Mouse (Mus musculus): Measurements from ENCODE around the gene Lrrc1.

The Lrrc1 gene

DNA sequence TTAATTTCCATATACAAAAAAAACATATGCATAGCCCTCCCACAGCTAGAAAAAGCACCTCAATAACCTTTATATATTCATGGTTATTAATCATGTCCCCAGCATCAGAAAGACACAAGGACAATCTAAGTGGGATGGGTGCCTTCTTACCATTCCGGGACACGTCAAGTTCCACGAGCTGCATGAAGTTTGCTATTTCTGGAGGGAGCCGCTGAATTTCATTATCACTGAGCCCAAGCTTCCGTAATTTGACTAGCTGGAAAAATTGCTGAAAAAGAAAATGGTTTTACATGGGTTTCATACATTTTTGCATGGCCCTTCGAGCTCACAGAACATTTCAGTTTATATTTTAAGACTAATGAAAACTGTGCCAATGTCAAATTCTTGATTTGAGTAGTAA lies 45.6 kb downstream of the Lrrc1 start:
- no peak for DNase-seq

GRCm38 (mm10) chr9:77498406-77498805 lies 46.3 kb downstream of the Lrrc1 start:
- no peak for DNase-seq

DNA sequence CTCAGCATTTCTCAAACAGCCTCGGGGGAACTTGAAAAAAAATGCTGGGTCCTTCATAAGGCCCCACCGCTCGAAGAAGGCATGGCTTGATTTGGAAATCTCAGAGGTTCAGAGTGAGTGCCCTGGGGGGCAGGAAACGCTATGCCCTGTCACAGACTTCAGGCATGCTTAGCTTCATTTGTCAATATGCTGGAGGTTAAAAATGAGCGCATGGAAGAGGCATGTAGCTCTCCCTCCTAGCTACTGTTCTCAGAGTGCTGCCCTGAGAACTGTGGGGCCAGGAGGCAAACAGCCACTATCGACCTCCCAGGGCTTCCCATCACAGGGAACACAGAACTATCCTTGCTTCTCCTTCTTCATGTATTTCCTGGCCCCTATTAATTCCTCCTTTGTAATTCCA lies 47.5 kb downstream of the Lrrc1 start:
- no peak for DNase-seq

DNA sequence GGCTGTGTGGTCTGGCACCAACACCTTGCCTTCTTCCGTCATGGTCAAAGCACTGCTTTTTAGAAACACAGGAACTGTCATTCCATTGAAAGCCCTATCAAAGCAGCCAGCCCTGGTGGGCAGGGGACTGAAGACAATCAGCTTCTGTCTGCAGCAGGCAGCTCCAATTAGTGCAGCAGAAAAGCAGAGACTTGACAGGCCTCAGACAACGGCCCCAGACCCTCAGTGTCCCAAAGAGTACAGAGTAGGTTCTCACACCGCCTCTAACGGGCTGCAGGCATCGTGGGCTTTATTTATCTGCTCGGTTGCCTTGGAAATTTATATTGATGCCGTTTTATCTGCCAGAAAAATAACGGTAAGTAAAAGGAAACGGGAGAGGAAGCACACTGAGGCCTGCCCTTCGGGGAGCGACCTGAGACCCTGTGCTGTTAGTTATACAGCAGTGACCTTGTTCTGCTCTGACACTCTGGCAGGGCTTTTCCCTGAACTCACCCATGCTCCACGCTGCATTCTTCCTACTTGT lies 48.1 kb downstream of the Lrrc1 start:
- no peak for DNase-seq

DNA sequence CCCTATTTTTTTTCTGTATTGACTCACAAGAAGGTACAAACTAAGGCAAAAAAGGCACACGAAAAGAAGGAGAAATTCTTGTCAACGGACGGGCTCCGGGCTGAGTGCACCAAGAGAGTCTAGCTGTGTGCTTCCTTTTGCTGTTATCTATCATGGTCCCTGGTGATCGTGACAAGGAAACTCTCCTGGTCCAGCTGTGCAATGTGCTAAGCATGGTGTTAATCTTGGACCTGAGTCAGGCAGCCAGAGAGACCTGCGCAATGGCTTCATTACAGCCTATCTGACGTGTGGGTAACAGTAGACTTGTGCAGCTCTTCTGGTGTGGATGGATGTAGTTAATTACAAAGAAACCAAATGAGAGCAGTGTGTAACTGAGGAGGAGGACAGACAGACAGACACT lies 50.4 kb downstream of the Lrrc1 start:
- no peak for DNase-seq

- DNase-seq, result no peak
These were observed 56.1 kb downstream of the Lrrc1 start for GRCm38 (mm10) chr9:77488611-77489010.

GRCm38 (mm10) chr9:77487427-77487826 lies 57.2 kb downstream of the Lrrc1 start:
- no peak for DNase-seq

- DNase-seq, result no peak
These were observed 58.8 kb downstream of the Lrrc1 start for GRCm38 (mm10) chr9:77485915-77486314.

GRCm38 (mm10) chr9:77484751-77485150 lies 59.9 kb downstream of the Lrrc1 start:
- no peak for DNase-seq

- no peak for DNase-seq
These were observed 61.1 kb downstream of the Lrrc1 start for GRCm38 (mm10) chr9:77483559-77483958.

DNA sequence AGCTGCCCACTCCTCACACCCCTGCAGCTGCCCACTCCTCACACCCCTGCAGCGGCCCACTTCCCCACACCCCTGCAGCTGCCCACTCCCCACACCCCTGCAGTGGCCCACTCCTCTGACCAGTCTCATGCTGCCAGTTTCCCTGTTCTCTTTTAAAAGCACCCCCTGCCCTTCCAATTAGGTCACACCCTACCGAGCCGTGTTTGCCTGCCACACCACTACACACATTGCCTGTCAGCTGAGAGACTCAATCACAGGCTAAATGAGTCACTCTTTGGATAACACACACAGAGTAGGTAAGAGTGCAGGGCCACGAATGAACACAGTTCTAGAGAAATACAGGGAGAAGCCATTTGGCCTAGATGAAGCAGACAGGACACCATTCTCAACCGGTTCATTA lies 62.4 kb downstream of the Lrrc1 start:
- DNase-seq, result no peak

DNA sequence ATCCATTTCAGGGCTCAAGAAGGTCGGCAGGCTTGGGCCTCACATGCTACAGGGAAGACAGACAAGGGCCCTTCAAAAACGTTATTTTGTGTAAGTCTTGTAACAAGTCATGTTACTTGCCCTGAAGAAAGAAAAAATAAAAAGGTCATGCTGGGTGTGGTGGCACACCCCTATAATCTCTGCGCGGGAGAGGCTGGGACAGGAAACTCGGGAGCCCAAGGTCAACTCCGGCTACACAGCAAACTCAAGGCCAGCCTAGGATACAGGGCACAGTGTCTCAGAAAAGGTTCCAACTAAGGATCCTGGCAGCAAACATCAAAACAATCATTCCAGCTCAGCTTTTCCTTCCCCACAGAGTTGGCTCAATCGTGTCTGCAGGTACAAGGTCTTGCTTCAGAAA lies 63.3 kb downstream of the Lrrc1 start:
- DNase-seq, result no peak

DNA sequence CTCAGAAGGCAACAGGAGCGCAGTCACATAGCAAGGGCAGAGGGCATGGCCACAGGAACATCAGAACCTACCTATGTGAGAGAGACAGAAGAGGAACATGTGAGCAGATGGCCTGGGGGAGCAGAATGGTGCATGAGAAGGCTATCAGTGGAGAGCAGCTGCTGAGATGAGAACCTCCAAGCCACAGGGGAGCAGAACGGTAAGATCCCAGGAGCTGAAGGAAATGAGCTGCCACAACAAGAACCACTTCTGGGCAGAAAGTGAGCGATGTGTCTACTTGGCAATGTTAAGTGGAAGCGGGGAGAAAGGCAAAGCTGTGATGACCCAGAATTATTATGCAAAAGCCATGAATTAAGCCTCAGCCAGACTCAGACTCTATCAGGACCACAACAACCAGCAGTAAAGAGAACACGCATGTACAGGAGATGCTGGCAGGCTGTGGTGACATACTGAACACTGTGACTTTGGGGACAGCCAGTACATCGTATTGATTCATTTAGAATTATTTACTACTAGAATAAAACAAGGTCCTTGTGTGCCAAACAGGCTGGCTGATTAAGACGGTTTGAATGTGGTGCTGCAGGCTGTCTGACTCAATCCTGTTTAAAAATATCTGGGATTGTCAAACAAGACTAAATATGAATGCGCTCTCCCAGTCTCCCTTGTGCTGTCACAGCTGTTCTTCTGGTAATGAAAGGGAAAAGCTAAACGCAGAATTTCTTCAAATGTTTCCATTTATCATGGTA lies 63.9 kb downstream of the Lrrc1 start:
- DNase-seq, result no peak

GRCm38 (mm10) chr9:77480001-77480400 lies 64.7 kb downstream of the Lrrc1 start:
- no peak for DNase-seq

DNA sequence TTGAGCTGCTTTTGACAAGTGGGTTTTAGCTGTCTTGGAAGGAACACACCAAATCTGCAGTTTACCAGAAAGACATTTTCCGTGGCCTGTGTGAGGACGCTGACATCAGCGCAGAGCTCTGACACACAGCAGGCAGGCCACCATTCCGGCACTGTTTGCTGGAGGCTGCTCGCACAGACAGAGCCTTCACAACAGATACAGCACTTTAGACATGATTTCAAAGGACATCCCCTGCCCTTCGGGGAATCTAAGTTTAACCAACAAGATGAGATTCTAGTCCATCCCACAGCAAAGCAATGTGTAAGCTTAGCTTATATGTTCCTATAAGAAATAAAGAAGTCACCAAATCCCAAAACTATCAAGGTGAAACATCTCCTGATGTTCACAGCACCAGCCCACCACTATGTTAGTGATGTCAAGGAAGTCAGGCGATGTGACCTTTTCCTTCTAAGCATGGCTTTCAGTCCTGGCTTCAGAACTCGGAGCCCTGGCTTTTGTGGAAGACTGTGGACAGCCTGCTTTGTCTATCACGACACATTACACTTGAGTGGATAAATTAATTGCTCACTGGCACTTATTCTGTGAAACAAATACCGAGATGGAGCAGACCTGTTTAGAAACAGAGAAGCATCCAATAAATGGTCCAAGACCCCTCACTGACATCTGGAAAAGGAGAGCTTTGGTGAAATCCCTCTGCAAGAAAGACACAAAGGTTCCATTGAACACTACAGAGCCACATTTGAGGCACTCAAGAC lies 66.3 kb downstream of the Lrrc1 start:
- no peak for DNase-seq

GRCm38 (mm10) chr9:77474535-77474934 lies 70.1 kb downstream of the Lrrc1 start:
- no peak for DNase-seq

- DNase-seq, result peak in 1 of 2 experiments; percentile 33
These were observed 72.1 kb downstream of the Lrrc1 start for GRCm38 (mm10) chr9:77472557-77472956.

GRCm38 (mm10) chr9:77471646-77472220 lies 72.9 kb downstream of the Lrrc1 start:
- DNase-seq, result no peak

DNA sequence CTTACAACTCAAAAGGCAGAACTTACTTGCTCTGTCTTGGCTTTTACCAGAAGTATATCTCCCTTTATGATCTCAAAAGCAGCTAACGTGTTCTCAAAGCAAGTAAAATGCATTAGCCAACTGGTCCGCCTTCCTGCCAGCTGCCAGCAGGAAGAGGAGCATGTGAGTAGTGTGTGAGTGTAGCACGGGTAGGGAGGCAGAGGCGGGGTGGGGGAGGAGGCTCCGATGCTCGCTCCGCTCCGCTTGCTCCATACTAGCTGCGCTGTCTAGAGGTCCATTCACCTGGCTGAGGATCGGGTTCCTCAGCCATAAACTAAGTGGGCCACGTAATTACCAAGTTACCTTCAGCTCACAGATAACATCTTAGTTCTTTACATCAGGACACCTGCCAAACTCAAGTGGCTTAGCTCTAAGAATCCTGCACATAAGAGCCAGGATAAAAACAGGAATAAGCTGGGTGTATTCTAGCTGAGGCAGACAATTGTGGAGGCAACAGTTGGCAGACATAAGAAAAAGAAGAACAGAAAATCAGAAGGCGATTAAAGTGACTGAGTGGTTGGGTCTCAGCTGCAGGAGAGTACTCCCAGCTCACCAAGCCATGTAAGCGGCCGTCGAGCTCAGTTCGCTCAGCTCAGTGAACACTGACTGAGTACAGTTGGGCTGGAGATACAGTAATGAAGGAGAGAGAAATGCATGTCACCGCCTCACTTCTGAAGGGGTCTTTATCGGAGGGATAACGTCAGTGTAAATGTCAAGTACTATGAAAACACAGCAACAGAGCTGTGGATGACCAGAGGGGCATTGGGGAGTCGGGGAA lies 74.7 kb downstream of the Lrrc1 start:
- DNase-seq, result peak; percentile 69 to 81

DNA sequence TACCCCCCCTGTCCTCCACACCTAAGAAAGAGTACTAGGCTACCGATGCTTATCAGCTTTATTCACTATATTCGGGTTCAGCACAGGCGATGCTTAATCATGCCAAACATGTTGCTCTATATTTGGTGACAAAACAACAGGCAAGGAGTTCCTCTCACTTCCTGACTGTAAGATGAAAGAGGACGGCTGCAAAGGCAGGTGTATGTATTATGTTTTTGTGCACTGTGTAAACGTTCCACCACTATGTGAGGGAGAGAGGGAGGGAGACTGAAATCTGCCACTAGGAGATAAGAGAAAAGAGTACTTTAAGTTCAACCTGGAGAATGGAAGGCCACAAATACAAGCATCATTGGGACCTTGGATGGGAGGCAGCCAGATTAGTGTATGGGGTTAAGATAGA lies 77.7 kb downstream of the Lrrc1 start:
- DNase-seq, result no peak

- no peak for DNase-seq
These were observed 79.3 kb downstream of the Lrrc1 start for GRCm38 (mm10) chr9:77465401-77465800.

- DNase-seq, result peak in 1 of 2 experiments; percentile 57
These were observed 80.8 kb downstream of the Lrrc1 start for GRCm38 (mm10) chr9:77463861-77464260.

DNA sequence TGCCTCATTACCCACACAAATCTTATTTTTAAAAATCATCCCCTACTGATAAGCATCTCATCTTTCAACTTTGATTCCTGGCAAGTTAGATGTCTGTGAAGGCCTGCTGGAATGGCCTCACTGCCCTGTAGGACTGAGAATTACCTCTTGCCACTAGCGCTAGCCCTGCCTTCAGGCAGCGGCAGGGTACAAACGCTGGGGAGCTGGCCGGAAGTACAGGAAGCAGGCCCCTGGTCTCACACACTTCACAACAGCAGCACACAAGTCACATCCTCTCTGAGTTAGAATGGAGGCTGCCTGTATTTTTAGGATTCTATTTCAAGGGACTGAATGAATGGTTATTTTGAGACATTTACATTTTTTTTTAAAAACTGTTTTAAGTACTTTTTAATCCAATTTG lies 81.5 kb downstream of the Lrrc1 start:
- no peak for DNase-seq
